Mouse (Mus musculus) adrenal gland, postnatal 0 days (tissue): ENCODE data around the gene Mxd1. TPM values are rescaled to one million over a fixed set of nuclear protein-coding genes. Genes with fewer than 3 reads are reported as not detected.

Experiments used
- polyA plus RNA-seq: library from polyadenylated mRNA; unstranded; fragments of >200 nt; fragmentation: Nextera tagmentation; extraction: Ambion mirVana; gene quantifications from 2 replicates; pipeline ENCODE4 v1.2.1, GENCODE M21; 2015

Mxd1 gene
- polyA plus RNA-seq, result 5.6 and 7.1 TPM in 2 replicates

DNA sequence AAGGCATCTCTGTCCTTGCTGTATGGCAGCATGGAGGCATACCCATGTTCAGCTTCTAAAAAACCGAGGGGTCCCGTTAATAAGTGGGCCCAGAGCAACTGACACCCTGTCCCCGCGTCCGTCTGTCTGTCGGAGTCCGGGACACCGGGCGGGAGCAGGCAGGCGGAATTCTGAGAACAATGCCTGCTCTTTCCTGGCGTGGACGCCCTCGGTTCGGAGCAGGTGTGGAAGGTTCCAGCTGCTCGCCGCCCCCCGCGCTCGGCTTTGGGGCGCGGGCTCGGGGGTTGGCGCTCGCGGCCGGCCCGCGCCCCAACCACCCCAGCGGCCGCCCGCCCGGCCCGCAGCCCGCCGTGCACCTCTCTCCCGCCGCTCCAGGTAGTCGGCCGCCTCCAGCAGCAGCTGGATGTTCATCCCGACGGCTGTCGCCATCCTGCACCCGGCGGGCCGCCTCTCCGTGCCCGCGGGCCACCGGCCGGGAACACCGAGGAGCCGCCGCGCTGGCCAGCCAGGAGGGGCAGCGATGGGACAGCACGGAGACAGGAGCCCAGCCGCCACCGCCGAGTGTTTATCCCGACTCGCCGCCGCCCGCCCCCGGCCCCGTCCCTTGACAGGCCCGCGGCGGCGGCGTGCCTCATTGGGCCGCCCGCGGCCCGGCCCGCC lies at the start of gene Mxd1:
Gene Mxd1 (minus strand): TSS at position 582 of the 660 bp plus-strand sequence.

DNA sequence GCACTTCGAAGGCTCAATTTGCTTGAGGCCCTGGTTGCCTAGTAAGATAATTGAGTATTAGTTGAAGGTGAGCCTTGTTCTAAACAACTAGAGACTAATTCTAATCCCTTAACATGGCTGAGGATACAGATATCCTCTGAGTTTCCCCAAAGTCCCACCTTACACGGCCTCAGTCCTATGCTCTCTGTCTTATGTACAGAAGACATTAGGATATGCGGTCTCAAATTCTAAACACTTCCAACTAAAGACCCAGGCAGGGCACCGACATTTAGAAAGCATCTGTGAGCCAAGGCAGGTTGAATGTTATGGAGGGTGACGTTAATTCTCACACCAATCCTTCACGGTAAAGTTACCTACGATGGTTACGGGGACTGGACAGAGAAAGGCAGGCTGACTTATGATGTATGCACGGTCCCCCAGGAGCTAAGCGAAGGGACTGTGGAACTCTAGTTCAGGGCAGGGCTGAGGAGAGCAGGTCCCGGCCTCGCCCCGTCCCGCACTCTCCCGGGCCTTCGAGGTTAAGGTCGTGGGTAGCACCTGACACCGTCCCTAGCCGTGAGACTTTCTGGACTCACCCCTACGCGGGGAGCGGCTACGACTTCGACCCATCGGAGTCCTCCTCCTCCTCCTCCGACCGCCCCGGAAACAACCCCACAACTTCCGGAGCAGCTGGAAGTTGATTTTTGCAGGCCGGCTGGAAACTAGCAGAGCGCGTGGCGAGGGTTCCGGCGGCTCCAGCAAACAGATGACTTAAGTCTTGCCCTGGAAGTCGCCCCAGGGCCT lies 15.1 kb upstream of the Mxd1 start, which contains the start of gene Snrnp27:
Gene Snrnp27 (minus strand): TSS at position 651 of the 783 bp plus-strand sequence.

DNA sequence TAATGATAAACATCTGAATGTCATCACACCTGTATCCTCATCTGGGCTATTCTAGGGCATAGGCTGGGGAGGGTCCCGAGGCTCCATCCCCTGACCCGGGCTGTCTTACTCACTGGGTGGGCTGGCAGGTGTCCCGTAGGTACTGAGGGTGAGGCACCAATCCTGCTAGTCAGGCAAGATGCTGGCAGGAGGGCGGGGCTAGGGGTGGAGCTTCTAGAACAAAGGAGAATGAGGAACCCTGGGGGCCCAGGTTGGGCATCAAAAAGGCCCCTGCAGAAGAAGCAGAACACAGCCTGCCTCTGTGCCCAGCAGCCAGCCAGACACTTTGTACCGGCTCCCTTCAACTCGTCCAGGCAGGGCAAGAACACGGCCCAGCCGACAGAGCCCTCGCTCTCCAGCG lies 41.0 kb downstream of the Mxd1 start, which contains the start of gene Asprv1:
Gene Asprv1 (plus strand): TSS at position 219 of the 400 bp plus-strand sequence.

Other genes with a start within 250 kb of the Mxd1 start
- not detected in 2 replicates for gene Gm44790, start 242.5 kb downstream of the Mxd1 start, polyA plus RNA-seq
- gene C87436, start 230.8 kb downstream of the Mxd1 start, polyA plus RNA-seq, result 22.9 and 25.9 TPM in 2 replicates
- gene Pcbp1, start 142.8 kb downstream of the Mxd1 start, polyA plus RNA-seq, result 283 and 364 TPM in 2 replicates
- gene Asprv1, start 41.0 kb downstream of the Mxd1 start, polyA plus RNA-seq, result 2.1 and 6.1 TPM in 2 replicates
- 150 and 183 TPM in 2 replicates for gene Snrnp27, start 15.4 kb upstream of the Mxd1 start, polyA plus RNA-seq
- gene Gmcl1, start 64.2 kb upstream of the Mxd1 start, polyA plus RNA-seq, result 15.3 and 21.2 TPM in 2 replicates
- gene Anxa4, start 124.4 kb upstream of the Mxd1 start, polyA plus RNA-seq, result 28.3 and 54.2 TPM in 2 replicates
- 12.7 and 13.6 TPM in 2 replicates for gene Aak1, start 180.4 kb upstream of the Mxd1 start, polyA plus RNA-seq